Mouse (Mus musculus) embryonic facial prominence, embryonic 12.5 days (tissue): ENCODE data around the gene Zfp414. TPM values are rescaled to one million over a fixed set of nuclear protein-coding genes. Genes with fewer than 3 reads are reported as not detected.

Experiments used
- ATAC-seq: fragments of 200-750 bp; cut with Nextera tagmentation; 2 replicates; pipeline ENCODE4 v1.8.0; 2017; ENCODE audit not compliant: insufficient number of reproducible peaks, insufficient read depth, low FRiP score, low TSS enrichment
- H3K27ac ChIP-seq: fragments of 300-500 bp; sonication (generic); 2 replicates; pipeline ENCODE4 v1.5.1; 2016; ENCODE audit warnings: mild to moderate bottlenecking
- H3K27me3 ChIP-seq: fragments of 300-500 bp; sonication (generic); 2 replicates; pipeline ENCODE4 v1.6.1; 2016; ENCODE audit warnings: mild to moderate bottlenecking, moderate library complexity
- H3K36me3 ChIP-seq: fragments of 300-500 bp; sonication (generic); 2 replicates; pipeline ENCODE4 v1.6.1; 2016; ENCODE audit warnings: mild to moderate bottlenecking
- H3K4me1 ChIP-seq: fragments of 300-500 bp; sonication (generic); 2 replicates; pipeline ENCODE4 v1.6.1; 2016
- H3K4me2 ChIP-seq: fragments of 300-500 bp; sonication (generic); replicated peaks from 2 replicates; pipeline ENCODE4 v1.6.1; 2016; ENCODE audit warnings: mild to moderate bottlenecking, moderate library complexity
- H3K4me3 ChIP-seq: fragments of 300-500 bp; sonication (generic); 2 replicates; pipeline ENCODE4 v1.5.1; 2016; ENCODE audit warnings: mild to moderate bottlenecking
- H3K9ac ChIP-seq: fragments of 300-500 bp; sonication (generic); 2 replicates; pipeline ENCODE4 v1.6.1; 2016; ENCODE audit warnings: mild to moderate bottlenecking, moderate library complexity
- H3K9me3 ChIP-seq: fragments of 300-500 bp; sonication (generic); 2 replicates; pipeline ENCODE4 v1.6.1; 2016; ENCODE audit warnings: mild to moderate bottlenecking, moderate library complexity
- WGBS: fragments of 180-500 bp; shearing (Covaris S2); methylation state at CpG from one replicate; pipeline ENCODE4 v1.1.7; 2016; 5-methylcytosine and 5-hydroxymethylcytosine counted together
- polyA plus RNA-seq: library from polyadenylated mRNA; unstranded; fragments of >200 nt; fragmentation: Nextera tagmentation; extraction: Ambion mirVana; gene quantifications from 2 replicates; pipeline ENCODE4 v1.2.1, GENCODE M21; 2016

The Zfp414 gene
- polyA plus RNA-seq, 1 experiment from 2014 or later: 40.4 TPM

GRCm38 (mm10) chr17:33669681-33670080 lies 40.8 kb downstream of the Zfp414 start:
- no peak for ATAC-seq
- H3K4me2 ChIP-seq: no peak overlapping the region
- H3K9ac ChIP-seq: no peak overlapping the region
- WGBS: 89% methylated on average over 3 of the region's 3 CpGs
- H3K9me3 ChIP-seq: no peaks in the 10 kb centered on the region
- no peak overlapping the region for H3K27ac ChIP-seq
- H3K4me3 ChIP-seq: no peak overlapping the region
- H3K27me3 ChIP-seq: no peaks in the 10 kb centered on the region
- H3K36me3 ChIP-seq: peaks cover 38% of the 10 kb centered on the region
- H3K4me1 ChIP-seq: no peaks in the 10 kb centered on the region; the same call in 1 of the 2 replicates

DNA sequence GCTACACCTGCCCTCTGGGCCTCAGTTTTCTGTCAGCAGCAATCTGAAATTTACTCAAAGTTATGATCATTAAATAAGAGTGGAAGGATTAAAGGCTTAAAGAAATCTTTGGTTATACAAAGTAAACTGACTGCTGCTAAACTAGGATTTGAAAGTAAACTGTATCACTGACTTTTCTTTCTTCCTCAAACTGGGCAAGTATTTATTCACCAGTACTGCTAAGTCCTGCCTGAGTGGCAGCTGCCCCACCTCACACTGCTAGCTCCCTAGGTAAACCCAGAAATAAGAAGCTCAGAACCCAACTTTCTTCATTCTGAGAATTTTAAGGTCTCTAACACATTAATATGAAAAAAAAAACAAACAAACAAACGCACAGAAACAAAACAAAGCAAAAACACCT lies 44.9 kb downstream of the Zfp414 start:
- no peaks in the 10 kb centered on the region for H3K27me3 ChIP-seq
- H3K36me3 ChIP-seq: peaks cover 21% of the 10 kb centered on the region
- no peak overlapping the region for H3K4me2 ChIP-seq
- no peak overlapping the region for H3K4me3 ChIP-seq
- no peak overlapping the region for H3K27ac ChIP-seq
- no peaks in the 10 kb centered on the region; the same call in 1 of the 2 replicates for H3K4me1 ChIP-seq
- 79% methylated on average over 1 of the region's 1 CpGs for WGBS
- no peaks in the 10 kb centered on the region for H3K9me3 ChIP-seq
- no peak overlapping the region for H3K9ac ChIP-seq
- ATAC-seq: no peak

- Histone ChIP-seq H3K9me3 (no peaks in the 10 kb centered on the region), H3K36me3 (peaks cover 21% of the 10 kb centered on the region), H3K4me3 (no peak overlapping the region), H3K27ac (no peak overlapping the region), H3K27me3 (no peaks in the 10 kb centered on the region), H3K4me2 (no peak overlapping the region), H3K4me1 (no peaks in the 10 kb centered on the region; the same call in 1 of the 2 replicates), H3K9ac (no peak overlapping the region)
- ATAC-seq: no peak
Measured at GRCm38 (mm10) chr17:33675452-33675851, 46.6 kb downstream of the Zfp414 start.

GRCm38 (mm10) chr17:33676086-33676485 lies 47.2 kb downstream of the Zfp414 start:
- Histone ChIP-seq H3K4me3 (no peak overlapping the region), H3K36me3 (peaks cover 21% of the 10 kb centered on the region), H3K4me1 (peaks cover 4% of the 10 kb centered on the region), H3K9ac (no peak overlapping the region), H3K4me2 (no peak overlapping the region), H3K27me3 (no peaks in the 10 kb centered on the region), H3K9me3 (no peaks in the 10 kb centered on the region), H3K27ac (no peak overlapping the region)
- 90% methylated on average over 2 of the region's 2 CpGs for WGBS
- ATAC-seq: no peak

- Histone ChIP-seq H3K9me3 (no peaks in the 10 kb centered on the region), H3K9ac (no peak overlapping the region), H3K4me2 (no peak overlapping the region), H3K27me3 (no peaks in the 10 kb centered on the region), H3K4me1 (peaks cover 24% of the 10 kb centered on the region), H3K27ac (no peak overlapping the region), H3K36me3 (peaks cover 17% of the 10 kb centered on the region), H3K4me3 (no peak overlapping the region)
- no peak for ATAC-seq
Measured at GRCm38 (mm10) chr17:33678771-33679170, 49.9 kb downstream of the Zfp414 start.

Other genes with a start within 250 kb of the Zfp414 start
- 22.3 and 25.9 TPM in 2 replicates for gene Zfp101, start 234.4 kb upstream of the Zfp414 start, polyA plus RNA-seq
- not detected in 2 replicates for gene Actl9, start 196.2 kb upstream of the Zfp414 start, polyA plus RNA-seq
- 93.7 and 112 TPM in 2 replicates for gene Adamts10, start 104.9 kb upstream of the Zfp414 start, polyA plus RNA-seq
- 3.5 and 3.6 TPM in 2 replicates for gene Myo1f, start 73.4 kb upstream of the Zfp414 start, polyA plus RNA-seq
- 0.50 and 1.1 TPM in 2 replicates for gene Pram1, start 9.0 kb downstream of the Zfp414 start, polyA plus RNA-seq
- 428 and 475 TPM in 2 replicates for gene Hnrnpm, start 57.8 kb downstream of the Zfp414 start, polyA plus RNA-seq
- 44.7 and 47.1 TPM in 2 replicates for gene March2, start 89.6 kb downstream of the Zfp414 start, polyA plus RNA-seq
- gene Rab11b, start 131.4 kb downstream of the Zfp414 start, polyA plus RNA-seq: 367 and 378 TPM in 2 replicates
- 44.2 and 45.6 TPM in 2 replicates for gene Angptl4, start 152.7 kb downstream of the Zfp414 start, polyA plus RNA-seq
- gene Kank3, start 181.4 kb downstream of the Zfp414 start, polyA plus RNA-seq: 32.4 and 35.4 TPM in 2 replicates
- 875 and 894 TPM in 2 replicates for gene Rps28, start 195.5 kb downstream of the Zfp414 start, polyA plus RNA-seq
- gene Ndufa7, start 195.5 kb downstream of the Zfp414 start, polyA plus RNA-seq: 421 and 479 TPM in 2 replicates
- gene Cd320, start 214.0 kb downstream of the Zfp414 start, polyA plus RNA-seq: 70.4 and 74.3 TPM in 2 replicates
- not detected in 2 replicates for gene Gm7029, start 244.7 kb downstream of the Zfp414 start, polyA plus RNA-seq